Mouse (Mus musculus) CH12.LX (cell line): ENCODE measurements around the gene Zfp982. TPM values are rescaled to one million over a fixed set of nuclear protein-coding genes. Genes with fewer than 3 reads are reported as not detected.
"Not testable (repeated sequence)": the region's sequence is repeated elsewhere in the genome, so short reads cannot be mapped to it uniquely, and the experiment has no call there.

Source experiments
- DNase-seq: peaks from one replicate; pipeline ENCODE4 v3.0.0-alpha.2; 2013; ENCODE audit errors: extremely low read depth
- H3K27ac ChIP-seq: 2 replicates; pipeline ENCODE4 v1.5.1; 2012; ENCODE audit warnings: low read depth, mild to moderate bottlenecking, control low read depth, moderate library complexity; ENCODE audit not compliant: insufficient read depth
- H3K27me3 ChIP-seq: replicated peaks from 2 replicates; pipeline ENCODE3; 2012; ENCODE audit warnings: inconsistent platforms
- H3K36me3 ChIP-seq, 2 experiments: replicated peaks in 1 of 2; 2 replicates each; pipeline versions ENCODE3 to v1.6.1; 2012; ENCODE audit warnings: inconsistent platforms in 1 of 2, low read length in 1 of 2, mild to moderate bottlenecking in 1 of 2, mixed read lengths in 1 of 2, moderate library complexity in 1 of 2; ENCODE audit not compliant: control insufficient read depth in 1 of 2, insufficient read depth in 1 of 2
- H3K4me1 ChIP-seq, 2 experiments: 2 replicates each; pipeline ENCODE4 v1.6.1; 2012; ENCODE audit warnings: inconsistent platforms in 1 of 2, moderate library complexity in 1 of 2; ENCODE audit not compliant: insufficient read depth in 2 of 2, control insufficient read depth in 1 of 2
- H3K4me2 ChIP-seq: 2 replicates; pipeline ENCODE4 v1.6.1; 2012; ENCODE audit warnings: low read depth, mild to moderate bottlenecking, control low read depth; ENCODE audit not compliant: poor library complexity, insufficient read depth, severe bottlenecking
- H3K4me3 ChIP-seq, 3 experiments: fragments of 150-350 bp in 1 of 3; sonication (generic) in 1 of 3; replicated peaks in 1 of 3; 2 replicates each; pipeline versions ENCODE3 to v1.5.1; 2011 to 2012; ENCODE audit warnings: low read depth in 2 of 3, low read length in 2 of 3, mild to moderate bottlenecking in 2 of 3, moderate library complexity in 2 of 3, control low read depth in 1 of 3, improper control_type of control experiment in 1 of 3, inconsistent platforms in 1 of 3, mixed read lengths in 1 of 3; ENCODE audit not compliant: poor library complexity in 1 of 3
- H3K79me2 ChIP-seq: replicated peaks from 2 replicates; pipeline ENCODE4 v1.6.1; 2012; ENCODE audit warnings: mild to moderate bottlenecking, moderate library complexity; ENCODE audit not compliant: control insufficient read depth, poor library complexity, insufficient read depth, severe bottlenecking; ENCODE audit errors: extremely low read depth
- H3K9ac ChIP-seq: 2 replicates; pipeline ENCODE4 v1.6.1; 2012; ENCODE audit warnings: low read depth, mild to moderate bottlenecking, control low read depth, moderate library complexity; ENCODE audit not compliant: insufficient read depth
- H3K9me3 ChIP-seq: replicated peaks from 2 replicates; pipeline ENCODE3; 2012; ENCODE audit warnings: low read length, inconsistent platforms, mixed read lengths
- dilution Hi-C: fragments of 300-500 bp; cut with MboI; formaldehyde crosslinking; loops from 2 replicates; pipeline ENCODE4 v1.14.3; 2020; ENCODE audit warnings: low sequenced_read_pairs; ENCODE audit not compliant: extremely low pct_unique_long_range_greater_than_20kb, extremely low pct_ligation_motif_present
- in situ Hi-C: fragments of 300-500 bp; cut with MboI; formaldehyde crosslinking; loops from 3 replicates; pipeline ENCODE4 v1.14.3; 2019; ENCODE audit warnings: low sequenced_read_pairs, low pct_ligation_motif_present, low pct_unique_long_range_greater_than_20kb, mixed read lengths
- polyA plus RNA-seq: library from polyadenylated mRNA; unstranded; fragments of >175 nt; gene quantifications from 2 replicates; pipeline ENCODE4 v1.2.1, GENCODE M21; 2012; ENCODE audit warnings: low read depth; ENCODE audit not compliant: insufficient read length
- total RNA-seq, 2 experiments: library from RNA; depleted of rRNA; stranded (reverse); fragments of 300-350 nt in 1 of 2; fragments of >200 nt in 1 of 2; gene quantifications; 2 replicates each; pipeline ENCODE4 v1.2.3; 2012 to 2014

Zfp982 gene
- total RNA-seq (2012; rRNA removed), result 0.13 TPM in 1 of 2 replicates, not detected in the other
- total RNA-seq (2014; rRNA removed), result 0.32 and 0.36 TPM in 2 replicates
- polyA plus RNA-seq, result 0.42 and 0.67 TPM in 2 replicates

DNA sequence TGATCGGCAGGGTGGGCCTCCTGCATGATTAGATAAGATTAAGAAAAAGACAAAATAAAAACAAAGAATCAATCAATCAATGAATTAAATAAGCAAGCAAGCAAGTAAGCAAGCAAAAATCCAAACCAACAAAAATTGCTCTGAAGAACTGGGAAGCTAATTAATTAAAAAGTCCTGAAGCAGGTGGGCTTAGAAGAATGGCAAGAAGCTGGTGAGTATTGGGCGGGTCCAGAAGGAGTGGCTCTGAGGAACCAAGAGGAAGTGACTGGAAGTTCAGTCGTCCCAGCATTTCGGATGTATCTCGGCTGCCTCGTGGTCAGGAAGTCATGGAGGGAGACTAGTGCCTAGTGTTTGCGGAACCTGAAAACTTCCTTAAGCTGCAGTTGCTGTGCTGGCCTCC lies at the start of gene Zfp982:
Gene Zfp982, plus strand, starts transcription at position 301 of the 400 bp plus-strand sequence.
- H3K4me3 ChIP-seq, H3K79me2 ChIP-seq, H3K9ac ChIP-seq, H3K27me3 ChIP-seq, H3K36me3 ChIP-seq, dilution Hi-C loops, H3K27ac ChIP-seq, H3K4me2 ChIP-seq, in situ Hi-C loops, DNase-seq, H3K4me1 ChIP-seq: not testable (repeated sequence)
- peaks cover 25% of the 10 kb centered on the region for H3K9me3 ChIP-seq

DNA sequence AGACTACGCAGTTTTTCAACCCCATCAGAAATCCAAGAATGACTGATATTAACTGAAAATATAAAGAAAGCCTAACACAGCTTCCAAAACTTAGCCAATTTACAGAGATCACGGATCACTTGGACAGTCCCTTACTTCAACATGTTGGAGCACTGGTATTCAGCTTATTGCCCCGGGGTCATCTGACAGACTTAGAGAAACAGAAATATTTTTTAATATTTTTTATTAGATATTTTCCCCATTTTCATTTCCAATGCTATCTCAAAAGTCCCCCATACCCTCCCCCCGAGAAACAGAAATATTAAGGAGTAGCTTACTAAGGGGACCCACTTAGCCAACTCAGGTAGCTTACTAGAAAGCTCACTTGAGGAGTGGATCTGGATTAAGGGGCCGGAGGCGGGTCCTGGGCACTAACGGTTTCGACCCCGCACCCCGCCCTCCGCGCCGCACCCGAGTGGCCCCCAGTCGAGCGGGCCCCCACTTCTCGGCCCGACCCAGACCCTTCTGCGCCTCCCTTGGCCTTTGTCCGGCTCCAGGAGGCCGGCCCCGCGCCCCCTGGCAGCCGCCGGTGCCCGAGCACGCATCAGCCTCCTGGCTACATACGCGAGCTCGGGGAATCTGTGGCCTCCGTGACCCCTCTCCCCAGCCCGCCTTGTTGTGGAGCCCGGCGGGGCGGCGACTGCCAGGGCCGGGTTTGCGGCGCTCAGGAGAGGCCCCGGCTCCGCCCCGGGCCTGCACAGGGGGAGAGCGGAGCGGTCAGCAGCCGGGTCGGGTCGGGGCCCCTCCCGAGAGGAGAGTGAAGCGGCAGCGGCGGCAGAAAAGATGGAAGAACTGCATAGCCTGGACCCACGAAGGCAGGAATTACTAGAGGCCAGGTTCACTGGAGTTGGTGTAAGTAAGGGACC lies 49.3 kb upstream of the Zfp982 start:
- H3K4me1 ChIP-seq, DNase-seq, H3K9me3 ChIP-seq, H3K79me2 ChIP-seq, H3K27ac ChIP-seq, H3K9ac ChIP-seq, H3K27me3 ChIP-seq, H3K4me2 ChIP-seq, dilution Hi-C loops, H3K4me3 ChIP-seq, H3K36me3 ChIP-seq: not testable (repeated sequence)
- in situ Hi-C loops, result loop anchor here (25.0 kb wide), 1 partner anchor 306 kb away; the partner anchor contains the start of gene Zfp991

DNA sequence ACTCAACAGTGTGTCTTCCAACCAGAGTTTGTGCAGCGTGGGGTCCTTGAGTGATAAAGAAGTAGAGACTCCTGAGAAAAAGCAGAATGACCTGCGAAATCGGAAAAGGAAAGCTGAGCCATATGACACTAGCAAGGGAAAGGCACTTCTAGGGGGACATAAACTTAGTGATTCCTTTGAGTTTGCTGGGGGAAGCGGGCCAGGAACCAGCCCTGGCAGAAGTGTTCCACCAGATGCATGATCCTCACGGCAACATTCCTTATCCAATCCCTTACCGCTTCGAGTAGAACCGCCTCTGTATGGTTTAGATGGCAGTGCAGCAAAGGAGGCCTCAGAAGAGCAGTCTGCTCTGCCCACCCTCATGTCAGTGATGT lies 48.7 kb upstream of the Zfp982 start:
- H3K27ac ChIP-seq, H3K9ac ChIP-seq, H3K27me3 ChIP-seq, H3K36me3 ChIP-seq, DNase-seq, H3K4me2 ChIP-seq, dilution Hi-C loops, H3K9me3 ChIP-seq, H3K4me1 ChIP-seq, H3K79me2 ChIP-seq, H3K4me3 ChIP-seq: not testable (repeated sequence)
- in situ Hi-C loops, result loop anchor here (25.0 kb wide), 1 partner anchor 306 kb away; the partner anchor contains the start of gene Zfp991

- H3K27ac ChIP-seq, H3K27me3 ChIP-seq, dilution Hi-C loops, H3K4me2 ChIP-seq, H3K9ac ChIP-seq, DNase-seq, H3K4me3 ChIP-seq, H3K79me2 ChIP-seq, H3K4me1 ChIP-seq, H3K36me3 ChIP-seq: not testable (repeated sequence)
- in situ Hi-C loops, result loop anchor here (25.0 kb wide), 1 partner anchor 308 kb away; the partner anchor contains the start of gene Zfp991
- peaks cover 13% of the 10 kb centered on the region for H3K9me3 ChIP-seq
Observed at GRCm38 (mm10) chr4:147445371-147445770, 46.8 kb upstream of the Zfp982 start.
